Mouse (Mus musculus): ENCODE measurements around the gene Whrn. TPM values are rescaled to one million over a fixed set of nuclear protein-coding genes. Genes with fewer than 3 reads are reported as not detected.

Whrn gene
- polyA plus RNA-seq, 1 experiment, result 22.5 TPM

DNA sequence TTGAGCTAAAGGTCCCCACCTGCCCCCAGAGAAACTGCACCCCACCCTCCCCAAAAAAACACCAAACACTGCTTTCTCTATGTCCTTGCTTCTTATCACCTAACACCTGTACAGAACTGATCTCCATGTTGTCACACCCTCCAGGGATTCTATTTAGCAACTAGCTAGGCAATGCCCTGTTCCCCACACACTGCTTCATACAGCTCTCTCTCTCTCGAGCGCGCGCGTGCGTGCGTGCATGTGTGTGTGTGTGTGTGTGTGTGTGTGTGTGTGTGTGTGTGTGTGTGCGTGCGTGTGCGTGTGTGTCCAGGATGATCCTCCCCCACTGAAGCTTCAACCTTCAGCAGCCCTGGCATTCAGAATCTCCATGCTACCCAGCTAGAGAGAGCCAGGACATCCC, 93.7 kb downstream of the Whrn start:
- H3K27ac ChIP-seq (ENCODE audit: control insufficient read depth, insufficient read depth, low read depth, low read length), result no peak overlapping the region
- TF ChIP-seq POLR2A (IDR thresholded peaks at IDR 0.05; ENCODE audit: control insufficient read depth, low read depth, low read length) (no peak), CTCF (IDR thresholded peaks at IDR 0.05; ENCODE audit: control insufficient read depth, insufficient read depth, insufficient replicate concordance, low read depth, low read length) (no peak)
- H3K4me3 ChIP-seq (ENCODE audit: control insufficient read depth, low read depth, low read length), result no peak overlapping the region

DNA sequence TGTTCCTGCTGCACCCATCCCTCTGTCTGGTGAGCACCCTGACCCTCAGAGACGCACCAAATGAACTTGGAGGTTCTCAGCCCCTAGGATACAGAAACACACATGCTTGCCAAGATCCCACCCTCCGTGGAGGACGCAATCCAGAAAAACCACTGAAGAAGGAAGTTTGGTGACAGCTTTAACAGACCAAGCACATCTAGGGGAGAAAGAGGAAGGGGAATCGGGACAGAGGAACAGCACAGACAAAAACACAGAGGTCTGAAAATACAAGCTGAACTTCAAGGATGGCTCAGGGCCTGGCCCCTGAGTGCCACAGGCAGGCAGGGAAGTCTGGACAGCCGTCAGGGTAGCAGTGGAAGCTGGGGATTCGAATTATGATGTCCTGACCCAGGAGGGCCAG, 94.2 kb downstream of the Whrn start:
- Histone ChIP-seq H3K27ac (ENCODE audit: control insufficient read depth, insufficient read depth, low read depth, low read length) (no peak overlapping the region; the same call in 1 of the 2 replicates), H3K36me3 (ENCODE audit: control insufficient read depth, insufficient read depth, low read length) (no peaks in the 10 kb centered on the region), H3K4me3 (ENCODE audit: control insufficient read depth, low read depth, low read length) (no peak overlapping the region), H3K27me3 (ENCODE audit: control insufficient read depth, insufficient read depth, low read length) (no peaks in the 10 kb centered on the region), H3K4me1 (ENCODE audit: control insufficient read depth, insufficient read depth, low read length) (no peaks in the 10 kb centered on the region; the same call in 1 of the 2 replicates)
- TF ChIP-seq POLR2A (IDR thresholded peaks at IDR 0.05; ENCODE audit: control insufficient read depth, low read depth, low read length) (no peak), CTCF (IDR thresholded peaks at IDR 0.05; ENCODE audit: control insufficient read depth, insufficient read depth, insufficient replicate concordance, low read depth, low read length) (no peak)

More for the DNA sequence above, 93.7 kb downstream of the Whrn start:
- no peaks in the 10 kb centered on the region for H3K27me3 ChIP-seq (ENCODE audit: control insufficient read depth, insufficient read depth, low read length)
- no peaks in the 10 kb centered on the region; the same call in 1 of the 2 replicates for H3K4me1 ChIP-seq (ENCODE audit: control insufficient read depth, insufficient read depth, low read length)
- no peaks in the 10 kb centered on the region for H3K36me3 ChIP-seq (ENCODE audit: control insufficient read depth, insufficient read depth, low read length)

DNA sequence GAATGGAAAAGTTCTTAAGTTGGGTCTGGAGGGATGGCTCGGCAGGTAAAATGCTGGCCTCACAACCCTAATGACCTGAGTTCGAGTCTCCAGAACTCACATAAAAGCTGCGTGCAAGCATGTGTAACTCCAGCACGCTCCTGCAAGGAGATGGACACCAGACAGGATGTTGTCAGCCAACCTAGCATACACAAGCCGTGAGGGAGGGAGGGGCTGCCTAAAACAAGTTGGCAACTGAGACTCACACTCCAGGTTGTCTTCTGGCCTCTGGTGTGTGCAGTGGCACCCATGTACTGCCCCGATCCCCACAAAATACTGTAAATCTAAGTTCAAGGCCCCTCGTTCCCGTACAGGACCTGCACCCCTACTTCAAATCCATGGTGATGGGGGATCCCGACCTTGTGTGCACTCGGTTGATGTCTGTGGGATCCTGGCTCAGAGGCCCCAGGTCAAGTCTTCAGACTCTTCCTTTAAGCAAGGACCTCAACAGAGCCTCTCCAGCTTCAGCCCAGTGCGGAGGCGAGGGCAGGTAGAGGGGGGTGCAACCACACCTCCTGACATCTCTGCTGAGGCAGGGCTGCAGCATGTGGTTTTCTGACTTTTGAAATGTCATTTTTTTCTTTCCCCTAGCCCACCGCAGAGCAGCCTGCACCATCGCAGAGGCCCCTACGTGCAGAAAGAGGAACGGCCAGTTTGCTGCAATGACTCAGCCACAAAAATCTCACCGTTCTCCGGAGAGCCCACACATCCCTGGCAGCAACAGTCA, 95.1 kb downstream of the Whrn start:
- H3K36me3 ChIP-seq (ENCODE audit: control insufficient read depth, insufficient read depth, low read length), result no peaks in the 10 kb centered on the region
- no peak for TF ChIP-seq POLR2A (IDR thresholded peaks at IDR 0.05; ENCODE audit: control insufficient read depth, low read depth, low read length)
- TF ChIP-seq CTCF (IDR thresholded peaks at IDR 0.05; ENCODE audit: control insufficient read depth, insufficient read depth, insufficient replicate concordance, low read depth, low read length), result no peak
- H3K27ac ChIP-seq (ENCODE audit: control insufficient read depth, insufficient read depth, low read depth, low read length), result no peak overlapping the region
- H3K4me1 ChIP-seq (ENCODE audit: control insufficient read depth, insufficient read depth, low read length), result no peaks in the 10 kb centered on the region; the same call in none of the 2 replicates
- H3K27me3 ChIP-seq (ENCODE audit: control insufficient read depth, insufficient read depth, low read length), result no peaks in the 10 kb centered on the region
- no peak overlapping the region for H3K4me3 ChIP-seq (ENCODE audit: control insufficient read depth, low read depth, low read length)

GRCm38 (mm10) chr4:63399691-63400270, 96.0 kb downstream of the Whrn start:
- Histone ChIP-seq H3K4me3 (ENCODE audit: control insufficient read depth, low read depth, low read length) (no peak overlapping the region), H3K27me3 (ENCODE audit: control insufficient read depth, insufficient read depth, low read length) (no peaks in the 10 kb centered on the region), H3K36me3 (ENCODE audit: control insufficient read depth, insufficient read depth, low read length) (no peaks in the 10 kb centered on the region), H3K27ac (ENCODE audit: control insufficient read depth, insufficient read depth, low read depth, low read length) (no peak overlapping the region), H3K4me1 (ENCODE audit: control insufficient read depth, insufficient read depth, low read length) (peaks cover 5% of the 10 kb centered on the region)
- TF ChIP-seq CTCF (IDR thresholded peaks at IDR 0.05; ENCODE audit: control insufficient read depth, insufficient read depth, insufficient replicate concordance, low read depth, low read length), result no peak
- TF ChIP-seq POLR2A (IDR thresholded peaks at IDR 0.05; ENCODE audit: control insufficient read depth, low read depth, low read length), result no peak

DNA sequence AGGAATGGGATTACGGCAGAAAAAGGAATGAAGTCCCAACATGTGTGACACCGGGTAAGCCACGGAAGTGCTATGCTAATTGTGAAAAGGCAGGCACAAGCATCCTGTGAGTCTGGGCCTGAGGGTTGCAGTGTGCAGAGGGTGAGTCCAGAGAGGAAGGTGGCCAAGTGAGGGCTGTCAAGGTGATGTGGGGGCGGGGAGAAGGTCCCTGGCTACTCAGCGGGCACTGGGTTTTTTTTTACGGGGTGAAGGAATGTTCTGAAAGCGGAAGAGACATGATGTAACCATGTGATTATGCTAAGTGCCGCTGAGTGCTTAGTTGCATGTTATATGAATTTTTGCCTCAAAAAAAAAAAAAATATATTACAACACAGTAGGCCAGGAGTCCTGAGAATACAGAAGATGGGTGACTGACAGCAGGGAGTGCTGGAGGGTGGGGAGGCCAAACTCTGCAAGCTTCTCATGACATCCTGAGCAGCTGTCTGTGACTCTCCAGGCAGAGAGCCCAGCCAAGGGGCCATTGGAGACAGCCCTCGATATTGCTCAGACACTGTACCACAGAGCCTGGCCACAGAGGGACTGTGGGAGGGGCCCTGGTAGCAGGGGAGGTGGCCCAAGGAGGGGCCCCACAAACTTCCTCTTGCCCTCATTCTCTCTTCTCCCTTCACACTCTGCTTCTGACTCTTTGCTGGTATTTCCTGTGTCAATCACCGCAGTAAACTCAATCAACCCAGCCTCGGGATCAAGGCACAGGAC, 96.8 kb downstream of the Whrn start:
- H3K36me3 ChIP-seq (ENCODE audit: control insufficient read depth, insufficient read depth, low read length), result no peaks in the 10 kb centered on the region
- peaks cover 5% of the 10 kb centered on the region for H3K4me1 ChIP-seq (ENCODE audit: control insufficient read depth, insufficient read depth, low read length)
- TF ChIP-seq POLR2A (IDR thresholded peaks at IDR 0.05; ENCODE audit: control insufficient read depth, low read depth, low read length) (no peak), CTCF (IDR thresholded peaks at IDR 0.05; ENCODE audit: control insufficient read depth, insufficient read depth, insufficient replicate concordance, low read depth, low read length) (no peak)
- no peak overlapping the region for H3K4me3 ChIP-seq (ENCODE audit: control insufficient read depth, low read depth, low read length)
- H3K27ac ChIP-seq (ENCODE audit: control insufficient read depth, insufficient read depth, low read depth, low read length), result no peak overlapping the region
- no peaks in the 10 kb centered on the region for H3K27me3 ChIP-seq (ENCODE audit: control insufficient read depth, insufficient read depth, low read length)

DNA sequence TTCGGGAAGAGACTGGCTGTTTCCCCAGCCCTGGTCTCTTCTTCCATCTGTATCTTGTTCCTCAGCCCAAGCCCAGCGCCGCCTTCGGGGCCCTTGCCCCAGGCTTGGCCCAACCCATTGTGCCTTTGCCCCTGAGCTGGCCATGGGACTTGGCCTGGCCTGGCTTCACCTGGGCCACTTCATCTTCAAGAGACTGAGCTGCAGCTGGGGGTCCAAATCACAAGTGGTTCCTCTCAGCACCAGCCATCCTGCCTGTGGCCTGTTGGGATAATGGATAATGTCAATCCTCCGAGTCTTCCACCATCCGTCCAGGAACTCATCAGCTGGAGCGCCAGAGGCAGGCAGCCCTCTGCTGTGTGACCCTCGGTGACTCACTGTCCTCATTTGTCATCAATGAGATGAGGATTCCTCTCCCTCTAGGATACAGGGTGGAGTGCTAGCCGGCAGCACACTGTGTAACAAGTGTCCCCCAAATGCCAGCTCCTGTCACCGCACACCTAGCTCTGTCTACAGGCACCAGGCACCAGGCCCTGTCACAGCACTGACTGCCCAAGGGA, 97.7 kb downstream of the Whrn start:
- no peaks in the 10 kb centered on the region for H3K27me3 ChIP-seq (ENCODE audit: control insufficient read depth, insufficient read depth, low read length)
- no peaks in the 10 kb centered on the region for H3K36me3 ChIP-seq (ENCODE audit: control insufficient read depth, insufficient read depth, low read length)
- no peak overlapping the region for H3K4me3 ChIP-seq (ENCODE audit: control insufficient read depth, low read depth, low read length)
- H3K4me1 ChIP-seq (ENCODE audit: control insufficient read depth, insufficient read depth, low read length), result peaks cover 5% of the 10 kb centered on the region
- TF ChIP-seq POLR2A (IDR thresholded peaks at IDR 0.05; ENCODE audit: control insufficient read depth, low read depth, low read length) (no peak), CTCF (IDR thresholded peaks at IDR 0.05; ENCODE audit: control insufficient read depth, insufficient read depth, insufficient replicate concordance, low read depth, low read length) (no peak)
- H3K27ac ChIP-seq (ENCODE audit: control insufficient read depth, insufficient read depth, low read depth, low read length), result no peak overlapping the region

DNA sequence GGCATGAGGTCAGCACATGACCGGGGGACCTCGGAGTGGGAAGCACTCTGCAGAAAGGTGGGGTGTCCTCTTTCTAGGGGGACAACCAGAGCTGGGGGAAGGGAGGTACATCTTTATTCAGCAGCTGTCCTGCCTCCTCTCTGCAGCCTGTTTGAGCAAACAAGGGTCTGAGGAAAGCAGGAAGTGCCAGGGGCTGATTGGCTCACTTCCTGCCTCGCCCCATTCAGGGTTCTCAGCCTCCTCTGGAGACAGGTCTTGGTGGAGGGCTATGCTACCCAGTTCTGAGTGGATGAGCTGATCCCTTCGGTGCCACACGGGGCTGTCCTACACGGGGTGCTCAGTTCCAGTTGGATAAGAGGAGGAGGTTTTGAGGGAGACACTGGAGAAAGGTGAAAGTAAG, 104.5 kb downstream of the Whrn start:
- peaks cover 5% of the 10 kb centered on the region for H3K4me1 ChIP-seq (ENCODE audit: control insufficient read depth, insufficient read depth, low read length)
- H3K27me3 ChIP-seq (ENCODE audit: control insufficient read depth, insufficient read depth, low read length), result no peaks in the 10 kb centered on the region
- H3K27ac ChIP-seq (ENCODE audit: control insufficient read depth, insufficient read depth, low read depth, low read length), result no peak overlapping the region
- TF ChIP-seq CTCF (IDR thresholded peaks at IDR 0.05; ENCODE audit: control insufficient read depth, insufficient read depth, insufficient replicate concordance, low read depth, low read length), result no peak
- no peak for TF ChIP-seq POLR2A (IDR thresholded peaks at IDR 0.05; ENCODE audit: control insufficient read depth, low read depth, low read length)
- H3K36me3 ChIP-seq (ENCODE audit: control insufficient read depth, insufficient read depth, low read length), result no peaks in the 10 kb centered on the region
- H3K4me3 ChIP-seq (ENCODE audit: control insufficient read depth, low read depth, low read length), result no peak overlapping the region
